9 mouse cellular contexts compared by ENCODE assay signal in genomic region chr11:121652547-121653305, GRCm38 (mm10). TPM values are rescaled to one million over a fixed set of nuclear protein-coding genes. Genes with fewer than 3 reads are reported as not detected.
DNase-seq lines count a peak whose midpoint lies in the region; ATAC-seq and TF ChIP-seq lines count a peak whose summit lies in the region.
"Had no signal": no experiment of that assay in that cellular context is flagged by ENCODE, and none has a peak within 500 bp of the region (broad histone marks: within the 10 kb centered on the region; RNA-seq: fewer than 3 reads in every experiment).

No protein-coding gene starts in this region.

- H3K27me3 ChIP-seq in intestine, embryonic 15.5 days (replicated peaks): no peaks in the 10 kb centered on the region
- H3K27me3 ChIP-seq in lung, embryonic 14.5 days (ENCODE audit: insufficient read depth, low read length): no peaks in the 10 kb centered on the region
- H3K27me3 ChIP-seq: heart, embryonic 15.5 days had no signal

- no peaks in the 10 kb centered on the region for H3K9me3 ChIP-seq in intestine, embryonic 15.5 days
- no peaks in the 10 kb centered on the region for H3K9me3 ChIP-seq in lung, embryonic 14.5 days (ENCODE audit: low read depth, low read length)
- H3K9me3 ChIP-seq: heart, embryonic 15.5 days had no signal

- no peak overlapping the region for H3K27ac ChIP-seq in intestine, embryonic 15.5 days
- H3K27ac ChIP-seq in lung, embryonic 14.5 days (ENCODE audit: low read depth): no peak overlapping the region
- H3K27ac ChIP-seq: heart, embryonic 15.5 days had no signal

- TF ChIP-seq CTCF in lung, embryonic 14.5 days (IDR thresholded peaks at IDR 0.05; ENCODE audit: low read depth): peak; percentile 65

- H3K4me3 ChIP-seq in intestine, embryonic 15.5 days (replicated peaks): no peak overlapping the region
- no peak overlapping the region for H3K4me3 ChIP-seq in lung, embryonic 14.5 days (ENCODE audit: low read depth, low read length)
- H3K4me3 ChIP-seq: heart, embryonic 15.5 days had no signal

- 45% methylated on average over 9 of the region's 10 CpGs for WGBS in intestine, embryonic 15.5 days
- WGBS in lung, embryonic 14.5 days: 43% methylated on average over 10 of the region's 10 CpGs

- H3K36me3 ChIP-seq in intestine, embryonic 15.5 days: no peaks in the 10 kb centered on the region
- peaks cover 8% of the 10 kb centered on the region; the same call in 1 of the 2 replicates for H3K36me3 ChIP-seq in lung, embryonic 14.5 days (ENCODE audit: insufficient read depth)
- H3K36me3 ChIP-seq: heart, embryonic 15.5 days had no signal

- no peaks in the 10 kb centered on the region for H3K4me1 ChIP-seq in intestine, embryonic 15.5 days (replicated peaks)
- H3K4me1 ChIP-seq in lung, embryonic 14.5 days (ENCODE audit: insufficient read depth): no peaks in the 10 kb centered on the region
- H3K4me1 ChIP-seq: heart, embryonic 15.5 days had no signal

- no peak overlapping the region for H3K9ac ChIP-seq in intestine, embryonic 15.5 days
- H3K9ac ChIP-seq in lung, embryonic 14.5 days: no peak overlapping the region
- H3K9ac ChIP-seq: heart, embryonic 15.5 days had no signal

- no peak overlapping the region for H3K4me2 ChIP-seq in intestine, embryonic 15.5 days (replicated peaks)
- no peak overlapping the region for H3K4me2 ChIP-seq in lung, embryonic 14.5 days
- H3K4me2 ChIP-seq: heart, embryonic 15.5 days had no signal

- DNase-seq in ovary, postnatal 10 days (ENCODE audit: low spot score): peak; percentile 37
- no peak for DNase-seq in ovary, adult 18-20 months (ENCODE audit: low spot score)
- DNase-seq in adrenal gland, adult 18-20 months (ENCODE audit: low spot score in 2 of 2): peak; percentile 54 to 65
- DNase-seq in embryo, embryonic 11 days: peak; percentile 80
- DNase-seq in lung, embryonic 14.5 days: peak; percentile 82
- peak; percentile 66 for DNase-seq in right cerebral cortex, postnatal 4 days

- 0 out of 2 replicates have a peak, but pooled peaks have one; percentile 43 for ATAC-seq in intestine, embryonic 15.5 days
- ATAC-seq in lung, embryonic 14.5 days (ENCODE audit: insufficient read depth): no peak
- ATAC-seq in inflammation-experienced regulatory T-cells, adult 6 months: no peak

RNA-seq across cellular contexts. Expression of gene B3gntl1, which starts 20.2 kb away (rescaled TPM):
- total RNA-seq in adrenal gland, adult 18-20 months (2021): 1 to 10 TPM; 4.9 to 7.1 TPM
- polyA plus RNA-seq in intestine, embryonic 15.5 days (2015; fragmentation: Nextera tagmentation; extraction: Ambion mirVana): 7.3 and 8.0 TPM in 2 replicates
- 7.3 and 8.0 TPM in 2 replicates for polyA plus RNA-seq in lung, embryonic 14.5 days (2014; fragmentation: Nextera tagmentation; extraction: Ambion mirVana)
- 10 to 100 TPM in 2 of 3 experiments, 1 to 10 TPM in 1; 6.4 to 12.1 (median 10.7) TPM for polyA plus RNA-seq in inflammation-experienced regulatory T-cells, adult 6 months (2017; shearing (Covaris generic))

RNA-seq across cellular contexts. Expression of gene Metrnl, which starts 48.6 kb away (rescaled TPM):
- 10 to 100 TPM; 13.4 to 48.5 TPM for total RNA-seq in adrenal gland, adult 18-20 months (2021)
- polyA plus RNA-seq in intestine, embryonic 15.5 days (2015; fragmentation: Nextera tagmentation; extraction: Ambion mirVana): 34.2 and 40.5 TPM in 2 replicates
- 18.6 and 20.2 TPM in 2 replicates for polyA plus RNA-seq in lung, embryonic 14.5 days (2014; fragmentation: Nextera tagmentation; extraction: Ambion mirVana)
- 1 to 10 TPM in 2 of 3 experiments, under 1 TPM in 1; 0.55 to 3.0 (median 2.1) TPM for polyA plus RNA-seq in inflammation-experienced regulatory T-cells, adult 6 months (2017; shearing (Covaris generic))
